Mouse (Mus musculus): ENCODE data around the gene Mlip.

DNA sequence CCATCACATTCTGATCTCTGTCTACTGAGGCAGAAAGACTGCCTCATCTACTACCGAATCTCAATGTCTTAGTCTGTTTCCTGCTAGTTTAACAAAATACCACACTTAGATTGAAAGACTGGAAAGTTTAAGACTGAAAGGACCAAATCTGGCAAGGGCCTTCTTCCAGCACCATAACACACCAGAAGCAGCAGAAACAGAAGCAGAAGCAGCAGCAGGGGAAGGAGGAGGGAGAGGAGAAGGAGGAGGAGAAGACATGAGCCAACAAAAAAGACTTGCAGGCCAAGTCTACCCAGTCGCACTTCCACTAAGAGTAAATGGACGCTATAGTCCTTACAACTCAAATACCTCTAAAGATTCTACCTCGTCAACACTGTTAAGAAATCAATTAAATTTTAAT lies 80.0 kb downstream of the Mlip start:
- TF ChIP-seq POLR2A (IDR thresholded peaks at IDR 0.05; ENCODE audit: insufficient read depth, low read length): no peak
- TF ChIP-seq CTCF (IDR thresholded peaks at IDR 0.05; ENCODE audit: low read depth, low read length): no peak
